Mouse (Mus musculus): ENCODE data around the gene Tmbim1. TPM values are rescaled to one million over a fixed set of nuclear protein-coding genes. Genes with fewer than 3 reads are reported as not detected.

Gene Tmbim1
- polyA plus RNA-seq, 1 experiment from 2014 or later = 54.9 TPM

- no peaks in the 10 kb centered on the region for H3K36me3 ChIP-seq
- H3K9ac ChIP-seq = no peak overlapping the region
- no peak overlapping the region for H3K27ac ChIP-seq
- WGBS = 78% methylated on average over 4 of the region's 4 CpGs
- no peaks in the 10 kb centered on the region for H3K4me1 ChIP-seq (replicated peaks)
- H3K27me3 ChIP-seq (replicated peaks) = no peaks in the 10 kb centered on the region
- no peak overlapping the region for H3K4me2 ChIP-seq (replicated peaks)
- no peak overlapping the region for H3K4me3 ChIP-seq (replicated peaks)
- no peaks in the 10 kb centered on the region for H3K9me3 ChIP-seq
- ATAC-seq = no peak
These were observed 10.8 kb upstream of the Tmbim1 start for GRCm38 (mm10) chr1:74316114-74316827.

- no peak for ATAC-seq
- Histone ChIP-seq H3K4me2 (replicated peaks) (no peak overlapping the region), H3K27me3 (replicated peaks) (no peaks in the 10 kb centered on the region), H3K4me1 (replicated peaks) (peaks cover 3% of the 10 kb centered on the region; the same call in 1 of the 2 replicates), H3K4me3 (replicated peaks) (no peak overlapping the region), H3K9ac (no peak overlapping the region), H3K27ac (no peak overlapping the region), H3K36me3 (no peaks in the 10 kb centered on the region), H3K9me3 (no peaks in the 10 kb centered on the region)
- WGBS = 79% methylated on average over 3 of the region's 3 CpGs
These were observed 9.4 kb upstream of the Tmbim1 start for GRCm38 (mm10) chr1:74314796-74315195.

GRCm38 (mm10) chr1:74313049-74313692, 7.7 kb upstream of the Tmbim1 start:
- Histone ChIP-seq H3K4me1 (replicated peaks) (peaks cover 9% of the 10 kb centered on the region; the same call in 1 of the 2 replicates), H3K4me2 (replicated peaks) (no peak overlapping the region), H3K36me3 (no peaks in the 10 kb centered on the region), H3K4me3 (replicated peaks) (no peak overlapping the region), H3K27ac (no peak overlapping the region), H3K9me3 (no peaks in the 10 kb centered on the region), H3K9ac (no peak overlapping the region), H3K27me3 (replicated peaks) (no peaks in the 10 kb centered on the region)
- peak; percentile 64 for ATAC-seq
- 2% methylated on average over 3 of the region's 3 CpGs for whole genome bisulfite sequencing

- Histone ChIP-seq H3K9me3 (no peaks in the 10 kb centered on the region), H3K9ac (no peak overlapping the region), H3K36me3 (no peaks in the 10 kb centered on the region), H3K27ac (peak overlapping the region; percentile 45; the same call in 1 of the 2 replicates), H3K4me2 (replicated peaks) (no peak overlapping the region), H3K27me3 (replicated peaks) (no peaks in the 10 kb centered on the region), H3K4me3 (replicated peaks) (no peak overlapping the region), H3K4me1 (replicated peaks) (peaks cover 14% of the 10 kb centered on the region; the same call in 1 of the 2 replicates)
- WGBS = 15% methylated on average over 3 of the region's 3 CpGs
- ATAC-seq = no peak
These were observed 4.3 kb upstream of the Tmbim1 start for GRCm38 (mm10) chr1:74309767-74310166.

GRCm38 (mm10) chr1:74308001-74308964, 2.9 kb upstream of the Tmbim1 start:
- no peaks in the 10 kb centered on the region for H3K9me3 ChIP-seq
- H3K36me3 ChIP-seq = no peaks in the 10 kb centered on the region
- H3K27me3 ChIP-seq (replicated peaks) = no peaks in the 10 kb centered on the region
- peaks cover 14% of the 10 kb centered on the region; the same call in 1 of the 2 replicates for H3K4me1 ChIP-seq (replicated peaks)
- no peak overlapping the region for H3K4me2 ChIP-seq (replicated peaks)
- WGBS = 72% methylated on average over 10 of the region's 10 CpGs
- no peak for ATAC-seq
- H3K4me3 ChIP-seq (replicated peaks) = no peak overlapping the region
- no peak overlapping the region for H3K9ac ChIP-seq
- H3K27ac ChIP-seq = no peak overlapping the region

GRCm38 (mm10) chr1:74307146-74307545, 1.7 kb upstream of the Tmbim1 start:
- no peaks in the 10 kb centered on the region for H3K27me3 ChIP-seq (replicated peaks)
- no peak overlapping the region for H3K4me3 ChIP-seq (replicated peaks)
- H3K4me1 ChIP-seq (replicated peaks) = peaks cover 24% of the 10 kb centered on the region
- H3K4me2 ChIP-seq (replicated peaks) = no peak overlapping the region
- no peaks in the 10 kb centered on the region for H3K9me3 ChIP-seq
- 81% methylated on average over 1 of the region's 1 CpGs for WGBS
- H3K36me3 ChIP-seq = no peaks in the 10 kb centered on the region
- H3K27ac ChIP-seq = no peak overlapping the region; the same call in 1 of the 2 replicates
- no peak overlapping the region for H3K9ac ChIP-seq
- peak; percentile 70 for ATAC-seq

- no peak for ATAC-seq
- WGBS = 62% methylated on average over 4 of the region's 4 CpGs
- H3K27me3 ChIP-seq (replicated peaks) = no peaks in the 10 kb centered on the region
- H3K36me3 ChIP-seq = peaks cover 4% of the 10 kb centered on the region; the same call in 1 of the 2 replicates
- peaks cover 40% of the 10 kb centered on the region for H3K4me1 ChIP-seq (replicated peaks)
- H3K4me3 ChIP-seq (replicated peaks) = no peak overlapping the region
- no peak overlapping the region for H3K9ac ChIP-seq
- H3K9me3 ChIP-seq = no peaks in the 10 kb centered on the region
- no peak overlapping the region for H3K4me2 ChIP-seq (replicated peaks)
- no peak overlapping the region for H3K27ac ChIP-seq
These were observed 476 bp downstream of the Tmbim1 start for GRCm38 (mm10) chr1:74304946-74305345.

GRCm38 (mm10) chr1:74304339-74304790, 1.1 kb downstream of the Tmbim1 start:
- Histone ChIP-seq H3K36me3 (peaks cover 4% of the 10 kb centered on the region; the same call in 1 of the 2 replicates), H3K4me2 (replicated peaks) (peak overlapping the region; percentile 71), H3K4me3 (replicated peaks) (peak overlapping the region; percentile 61), H3K9me3 (no peaks in the 10 kb centered on the region), H3K4me1 (replicated peaks) (peaks cover 43% of the 10 kb centered on the region), H3K27me3 (replicated peaks) (no peaks in the 10 kb centered on the region), H3K9ac (peak overlapping the region; percentile 80), H3K27ac (peak overlapping the region; percentile 92)
- no peak; the same call in 1 of the 2 replicates for ATAC-seq
- WGBS = 4% methylated on average over 12 of the region's 12 CpGs

GRCm38 (mm10) chr1:74303509-74304338, 1.7 kb downstream of the Tmbim1 start:
- H3K27me3 ChIP-seq (replicated peaks) = no peaks in the 10 kb centered on the region
- H3K27ac ChIP-seq = peak overlapping the region; percentile 92
- ATAC-seq = peak; percentile 89
- H3K4me2 ChIP-seq (replicated peaks) = peak overlapping the region; percentile 71
- H3K4me1 ChIP-seq (replicated peaks) = peaks cover 49% of the 10 kb centered on the region
- H3K9me3 ChIP-seq = no peaks in the 10 kb centered on the region
- H3K36me3 ChIP-seq = peaks cover 4% of the 10 kb centered on the region; the same call in 1 of the 2 replicates
- peak overlapping the region; percentile 80 for H3K9ac ChIP-seq
- under 1% methylated on average over 56 of the region's 56 CpGs for WGBS
- peak overlapping the region; percentile 61 for H3K4me3 ChIP-seq (replicated peaks)

- Histone ChIP-seq H3K27me3 (replicated peaks) (no peaks in the 10 kb centered on the region), H3K27ac (peak overlapping the region; percentile 11; the same call in 1 of the 2 replicates), H3K4me3 (replicated peaks) (peak overlapping the region; percentile 61), H3K9me3 (no peaks in the 10 kb centered on the region), H3K4me1 (replicated peaks) (peaks cover 50% of the 10 kb centered on the region), H3K36me3 (peaks cover 4% of the 10 kb centered on the region; the same call in 1 of the 2 replicates), H3K9ac (peak overlapping the region; percentile 34; the same call in 1 of the 2 replicates), H3K4me2 (replicated peaks) (peak overlapping the region; percentile 71)
- 68% methylated on average over 2 of the region's 2 CpGs for WGBS
- ATAC-seq = no peak
These were observed 2.6 kb downstream of the Tmbim1 start for GRCm38 (mm10) chr1:74302835-74303234.

- 83% methylated on average over 7 of the region's 7 CpGs for WGBS
- peak overlapping the region; percentile 71 for H3K4me2 ChIP-seq (replicated peaks)
- H3K27ac ChIP-seq = no peak overlapping the region
- peak overlapping the region; percentile 34; the same call in 1 of the 2 replicates for H3K9ac ChIP-seq
- no peak for ATAC-seq
- no peaks in the 10 kb centered on the region for H3K9me3 ChIP-seq
- H3K4me1 ChIP-seq (replicated peaks) = peaks cover 53% of the 10 kb centered on the region
- peaks cover 4% of the 10 kb centered on the region; the same call in 1 of the 2 replicates for H3K36me3 ChIP-seq
- peak overlapping the region; percentile 61 for H3K4me3 ChIP-seq (replicated peaks)
- no peaks in the 10 kb centered on the region for H3K27me3 ChIP-seq (replicated peaks)
These were observed 3.2 kb downstream of the Tmbim1 start for GRCm38 (mm10) chr1:74302229-74302628.

Data from intestine, embryonic 15.5 days (tissue).